Mouse (Mus musculus) left cerebral cortex, postnatal 10 days (tissue): Measurements from ENCODE around the gene Lsamp. TPM values are rescaled to one million over a fixed set of nuclear protein-coding genes. Genes with fewer than 3 reads are reported as not detected.

ENCODE experiments used
- DNase-seq, 2 experiments: peaks; one replicate each; pipeline ENCODE4 v3.0.0; 2021 to 2022; ENCODE audit warnings: low spot score in 2 of 2, mixed read lengths in 1 of 2; ENCODE audit errors: extremely low spot score in 1 of 2
- intact Hi-C: fragments of 180-260 bp; cut with DNase I; formaldehyde crosslinking; loops from one replicate; pipeline ENCODE4 v1.15.1; 2025
- total RNA-seq, 2 experiments: library from RNA; stranded (reverse); gene quantifications; 2 replicates each; pipeline ENCODE4 v1.2.3; 2021

Gene Lsamp
- total RNA-seq, 2 experiments from 2014 or later = 298 to 324 TPM

- intact Hi-C loops = no loop called here
- peak in 1 of 2 experiments; percentile 23 for DNase-seq
These were observed 244.5 kb downstream of the Lsamp start for GRCm38 (mm10) chr16:40228627-40229026.

- DNase-seq = no peak
- intact Hi-C loops = no loop called here
These were observed 248.9 kb downstream of the Lsamp start for GRCm38 (mm10) chr16:40233066-40233465.

GRCm38 (mm10) chr16:40234151-40234895 is 250.2 kb downstream of the Lsamp start:
- intact Hi-C loops = no loop called here
- peak in 1 of 2 experiments; percentile 15 for DNase-seq

GRCm38 (mm10) chr16:40271859-40272258 is 287.7 kb downstream of the Lsamp start:
- DNase-seq = no peak
- intact Hi-C loops = no loop called here

GRCm38 (mm10) chr16:40290132-40290531 is 306.0 kb downstream of the Lsamp start:
- DNase-seq = peak in 1 of 2 experiments; percentile 3
- intact Hi-C loops = no loop called here

GRCm38 (mm10) chr16:40294296-40294882 is 310.2 kb downstream of the Lsamp start:
- intact Hi-C loops = no loop called here
- DNase-seq = no peak

GRCm38 (mm10) chr16:40295240-40295639 is 311.1 kb downstream of the Lsamp start:
- no peak for DNase-seq
- intact Hi-C loops = no loop called here

GRCm38 (mm10) chr16:40307666-40308065 is 323.5 kb downstream of the Lsamp start:
- no peak for DNase-seq
- intact Hi-C loops = no loop called here

- DNase-seq = no peak
- intact Hi-C loops = no loop called here
These were observed 332.0 kb downstream of the Lsamp start for GRCm38 (mm10) chr16:40316199-40316598.

- intact Hi-C loops = no loop called here
- DNase-seq = no peak
These were observed 340.6 kb downstream of the Lsamp start for GRCm38 (mm10) chr16:40324811-40325210.

GRCm38 (mm10) chr16:40328249-40328820 is 344.2 kb downstream of the Lsamp start:
- no peak for DNase-seq

GRCm38 (mm10) chr16:40369677-40370076 is 385.5 kb downstream of the Lsamp start:
- intact Hi-C loops = no loop called here
- no peak for DNase-seq

More at GRCm38 (mm10) chr16:40328249-40328820, 344.2 kb downstream of the Lsamp start:
- intact Hi-C loops = no loop called here

- DNase-seq = no peak
- intact Hi-C loops = no loop called here
These were observed 387.1 kb downstream of the Lsamp start for GRCm38 (mm10) chr16:40371291-40371690.

GRCm38 (mm10) chr16:40375314-40375713 is 391.2 kb downstream of the Lsamp start:
- intact Hi-C loops = no loop called here
- DNase-seq = no peak

GRCm38 (mm10) chr16:40377129-40377799 is 393.1 kb downstream of the Lsamp start:
- DNase-seq = no peak
- intact Hi-C loops = no loop called here

- intact Hi-C loops = no loop called here
- DNase-seq = no peak
These were observed 407.9 kb downstream of the Lsamp start for GRCm38 (mm10) chr16:40392106-40392505.

- DNase-seq = peak in 1 of 2 experiments; percentile 15
- intact Hi-C loops = no loop called here
These were observed 415.4 kb downstream of the Lsamp start for GRCm38 (mm10) chr16:40399531-40399930.

- DNase-seq = no peak
- intact Hi-C loops = no loop called here
These were observed 450.1 kb downstream of the Lsamp start for GRCm38 (mm10) chr16:40434280-40434679.

GRCm38 (mm10) chr16:40436415-40436814 is 452.3 kb downstream of the Lsamp start:
- DNase-seq = no peak
- intact Hi-C loops = no loop called here

- intact Hi-C loops = no loop called here
- DNase-seq = no peak
These were observed 453.7 kb downstream of the Lsamp start for GRCm38 (mm10) chr16:40437879-40438278.
